Mouse (Mus musculus) spleen, embryonic (tissue): ENCODE data around the gene Aspdh.

Experiments
- CTCF ChIA-PET: fragments of 350-600 bp; sonication (Branson Sonifier 250); formaldehyde crosslinking; loops from one replicate; lab custom pipeline; 2022; lab: Charles Lee

The Aspdh gene

GRCm38 (mm10) chr7:44446070-44446855 is 18.9 kb upstream of the Aspdh start:
- CTCF ChIA-PET = no interaction called here

GRCm38 (mm10) chr7:44453256-44453655 is 11.9 kb upstream of the Aspdh start:
- CTCF ChIA-PET = interaction anchor here (0.6 kb wide), 1 partner anchor 197 kb away, joined by 8 read pairs; no protein-coding TSS in a partner anchor

- CTCF ChIA-PET = no interaction called here
Observed at GRCm38 (mm10) chr7:44456302-44456701, 8.9 kb upstream of the Aspdh start.

- CTCF ChIA-PET = interaction anchor here (1.1 kb wide), 1 partner anchor 10 kb away, joined by 3 read pairs; no protein-coding TSS in a partner anchor
Observed at GRCm38 (mm10) chr7:44460067-44460466, 5.1 kb upstream of the Aspdh start.

- CTCF ChIA-PET = no interaction called here
Observed at GRCm38 (mm10) chr7:44460767-44461502, 4.3 kb upstream of the Aspdh start.

GRCm38 (mm10) chr7:44461503-44462217 is 3.5 kb upstream of the Aspdh start:
- CTCF ChIA-PET = no interaction called here

- CTCF ChIA-PET = interaction anchor here (0.7 kb wide), 1 partner anchor 53 kb away, joined by 6 read pairs; no protein-coding TSS in a partner anchor
Observed at GRCm38 (mm10) chr7:44462218-44463055, 2.8 kb upstream of the Aspdh start.

- CTCF ChIA-PET = interaction anchor here (0.7 kb wide), 1 partner anchor 53 kb away, joined by 6 read pairs; no protein-coding TSS in a partner anchor
Observed at GRCm38 (mm10) chr7:44463056-44463425, 2.1 kb upstream of the Aspdh start.

GRCm38 (mm10) chr7:44463556-44464225 is 1.5 kb upstream of the Aspdh start:
- CTCF ChIA-PET = interaction anchor here (0.7 kb wide), 1 partner anchor 54 kb away, joined by 6 read pairs; no protein-coding TSS in a partner anchor

GRCm38 (mm10) chr7:44464511-44464910 is 680 bp upstream of the Aspdh start:
- CTCF ChIA-PET = interaction anchor here (0.7 kb wide), 1 partner anchor 1372 kb away, joined by 10 read pairs; no protein-coding TSS in a partner anchor

GRCm38 (mm10) chr7:44466006-44466887 is 1.1 kb downstream of the Aspdh start:
- CTCF ChIA-PET = no interaction called here

GRCm38 (mm10) chr7:44466888-44467311 is 1.7 kb downstream of the Aspdh start:
- CTCF ChIA-PET = no interaction called here

- CTCF ChIA-PET = no interaction called here
Observed at GRCm38 (mm10) chr7:44467811-44468411, 2.7 kb downstream of the Aspdh start, which contains the start of gene Josd2. Gene Josd2, plus strand, starts transcription at chr7:44467980.

- CTCF ChIA-PET = no interaction called here
Observed at GRCm38 (mm10) chr7:44468644-44469285, 3.6 kb downstream of the Aspdh start.

GRCm38 (mm10) chr7:44469677-44470675 is 4.8 kb downstream of the Aspdh start:
- CTCF ChIA-PET = no interaction called here

- CTCF ChIA-PET = no interaction called here
Observed at GRCm38 (mm10) chr7:44470696-44471612, 5.8 kb downstream of the Aspdh start.
